Mouse (Mus musculus) embryonic facial prominence, embryonic 11.5 days (tissue): Measurements from ENCODE around the gene Sytl3. TPM values are rescaled to one million over a fixed set of nuclear protein-coding genes. Genes with fewer than 3 reads are reported as not detected.

Experiments
- ATAC-seq: fragments of 200-750 bp; cut with Nextera tagmentation; replicated peaks from 2 replicates; pipeline ENCODE4 v1.8.0; 2017; ENCODE audit warnings: low read depth; ENCODE audit not compliant: insufficient number of reproducible peaks, low FRiP score, low TSS enrichment
- DNase-seq: peaks from one replicate; pipeline ENCODE4 v3.0.0-alpha.2; 2015; ENCODE audit warnings: low spot score
- H3K27ac ChIP-seq: fragments of 300-500 bp; sonication (generic); replicated peaks from 2 replicates; pipeline ENCODE4 v1.5.1; 2014; ENCODE audit warnings: mild to moderate bottlenecking, low read depth, low read length, control low read depth
- H3K27me3 ChIP-seq: fragments of 300-500 bp; sonication (generic); 2 replicates; pipeline ENCODE4 v1.6.1; 2014; ENCODE audit warnings: mild to moderate bottlenecking, low read length, moderate library complexity, mixed read lengths; ENCODE audit not compliant: control insufficient read depth, insufficient read depth
- H3K36me3 ChIP-seq: fragments of 300-500 bp; sonication (generic); replicated peaks from 2 replicates; pipeline ENCODE4 v1.6.1; 2014; ENCODE audit warnings: low read depth, mild to moderate bottlenecking, low read length, moderate library complexity, mixed read lengths; ENCODE audit not compliant: control insufficient read depth, insufficient read depth
- H3K4me1 ChIP-seq: fragments of 300-500 bp; sonication (generic); 2 replicates; pipeline ENCODE4 v1.6.1; 2014; ENCODE audit warnings: low read length, mixed read lengths; ENCODE audit not compliant: control insufficient read depth, insufficient read depth
- H3K4me2 ChIP-seq: fragments of 300-500 bp; sonication (generic); 2 replicates; pipeline ENCODE4 v1.6.1; 2014; ENCODE audit warnings: low read depth, mild to moderate bottlenecking, control low read depth, low read length, moderate library complexity
- H3K4me3 ChIP-seq: fragments of 300-500 bp; sonication (generic); 2 replicates; pipeline ENCODE4 v1.5.1; 2014; ENCODE audit warnings: low read depth, low read length, control low read depth
- H3K9ac ChIP-seq: fragments of 300-500 bp; sonication (generic); replicated peaks from 2 replicates; pipeline ENCODE4 v1.6.1; 2014; ENCODE audit warnings: mild to moderate bottlenecking, control low read depth, low read length
- H3K9me3 ChIP-seq: fragments of 300-500 bp; sonication (generic); replicated peaks from 2 replicates; pipeline ENCODE4 v1.6.1; 2016; ENCODE audit warnings: mild to moderate bottlenecking, low read length, inconsistent platforms, mixed read lengths; ENCODE audit not compliant: control insufficient read depth
- WGBS: fragments of 180-500 bp; shearing (Covaris S2); extraction: QIAGEN DNeasy Blood & Tissue Kit; methylation state at CpG from one replicate; pipeline ENCODE4 v1.1.7; 2014; 5-methylcytosine and 5-hydroxymethylcytosine counted together
- polyA plus RNA-seq: library from polyadenylated mRNA; unstranded; fragments of >200 nt; fragmentation: Nextera tagmentation; extraction: Ambion mirVana; gene quantifications from 2 replicates; pipeline ENCODE4 v1.2.1, GENCODE M21; 2014

The Sytl3 gene
- polyA plus RNA-seq, 1 experiment from 2014 or later = not detected

DNA sequence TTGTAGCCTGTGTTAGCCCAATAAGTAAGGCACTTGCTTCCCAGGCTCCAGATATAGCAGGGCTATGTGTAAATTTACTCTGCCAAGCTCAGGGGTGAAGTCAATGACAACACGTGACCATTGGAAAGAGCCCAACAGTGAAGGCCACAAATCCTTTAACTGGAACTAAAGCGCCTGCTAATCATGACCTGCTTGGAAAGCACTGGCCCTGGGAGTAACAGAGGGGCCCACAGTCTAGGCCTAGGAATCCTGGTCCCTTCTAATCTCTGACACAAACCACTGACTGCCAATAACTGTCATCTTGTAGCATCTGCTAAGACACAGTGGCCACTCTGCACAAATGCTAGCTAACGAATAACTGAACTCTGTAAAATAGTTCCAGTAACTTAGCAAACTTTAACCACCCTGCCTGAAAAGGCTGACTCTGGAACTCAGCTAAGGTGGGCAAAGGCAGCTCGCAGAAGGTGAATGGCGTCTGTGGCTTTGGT lies 109.5 kb downstream of the Sytl3 start:
- Histone ChIP-seq H3K4me2 (no peak overlapping the region), H3K4me3 (no peak overlapping the region), H3K36me3 (no peaks in the 10 kb centered on the region), H3K27ac (no peak overlapping the region), H3K4me1 (no peaks in the 10 kb centered on the region; the same call in 1 of the 2 replicates), H3K27me3 (no peaks in the 10 kb centered on the region), H3K9me3 (no peaks in the 10 kb centered on the region), H3K9ac (no peak overlapping the region)
- ATAC-seq (no peak), DNase-seq (no peak)
- 84% methylated on average over 5 of the region's 5 CpGs for WGBS

DNA sequence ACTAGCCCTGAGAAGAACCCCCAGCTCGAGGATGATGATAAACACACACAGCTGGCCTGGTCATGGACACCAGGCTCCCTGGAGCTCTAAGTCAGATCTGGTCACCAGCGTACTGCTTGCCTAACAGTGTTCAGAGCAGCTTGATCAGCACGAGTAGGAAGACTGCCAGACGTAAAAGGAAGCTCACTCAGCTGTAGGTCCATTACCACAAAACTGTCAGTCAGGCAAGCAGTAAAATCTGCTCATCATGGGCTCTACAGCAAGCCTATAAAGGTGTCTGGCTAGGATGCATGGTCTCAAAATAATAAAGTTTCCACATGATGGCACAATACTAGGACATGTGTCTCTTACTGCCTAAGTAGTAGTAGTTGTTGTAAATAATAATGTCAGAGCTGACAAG lies 110.7 kb downstream of the Sytl3 start:
- H3K4me3 ChIP-seq = no peak overlapping the region
- 63% methylated on average over 4 of the region's 4 CpGs for WGBS

DNA sequence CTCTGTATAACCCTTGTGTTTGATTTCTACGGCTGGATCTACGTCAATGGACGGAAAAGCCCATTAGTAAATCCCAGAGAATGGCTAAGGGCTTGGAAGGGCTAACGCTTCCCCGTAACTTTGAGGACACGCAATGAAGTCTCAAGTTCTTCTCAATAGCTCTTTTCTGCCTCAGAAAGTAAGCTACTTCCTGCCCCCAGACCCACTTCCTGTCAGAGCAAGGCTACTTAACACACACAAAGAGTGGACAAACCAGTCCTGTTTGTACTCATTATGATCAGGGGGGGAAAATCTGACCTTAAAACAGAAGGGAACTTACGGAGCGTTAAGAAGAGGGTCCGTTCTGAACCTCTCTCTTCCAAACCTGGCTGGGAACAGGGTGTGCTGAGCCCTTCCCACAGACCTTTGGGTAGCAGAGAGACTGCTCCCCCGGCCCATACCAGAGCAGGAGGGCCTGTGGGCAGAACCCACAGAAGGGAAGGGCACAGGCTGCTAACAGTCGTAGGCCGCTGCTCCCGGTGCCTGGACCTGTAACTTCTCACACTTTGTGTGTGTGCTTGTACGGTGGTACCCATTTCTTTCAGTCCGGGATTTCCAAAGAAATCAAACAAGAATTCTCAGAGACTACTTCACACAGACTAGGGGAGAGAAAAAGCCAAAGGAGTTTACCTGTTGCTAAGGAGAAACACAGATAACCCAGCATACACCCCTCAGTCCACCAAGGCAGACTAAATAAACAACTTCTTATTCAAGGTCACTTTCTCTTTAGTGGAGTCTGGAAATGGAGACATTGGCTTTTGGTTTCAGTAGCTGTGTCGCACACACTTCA lies 113.0 kb downstream of the Sytl3 start:
- H3K27me3 ChIP-seq = no peaks in the 10 kb centered on the region
- H3K36me3 ChIP-seq = no peaks in the 10 kb centered on the region
- no peaks in the 10 kb centered on the region for H3K9me3 ChIP-seq
- H3K27ac ChIP-seq = 0 out of 2 replicates have a peak overlapping the region, but pooled peaks have one; percentile 8
- H3K4me3 ChIP-seq = no peak overlapping the region
- WGBS = 71% methylated on average over 16 of the region's 16 CpGs
- no peak overlapping the region for H3K4me2 ChIP-seq
- no peaks in the 10 kb centered on the region; the same call in 1 of the 2 replicates for H3K4me1 ChIP-seq
- no peak overlapping the region for H3K9ac ChIP-seq
- ATAC-seq (no peak), DNase-seq (no peak)

More for the DNA sequence above, 110.7 kb downstream of the Sytl3 start:
- Histone ChIP-seq H3K4me2 (no peak overlapping the region), H3K36me3 (no peaks in the 10 kb centered on the region), H3K9me3 (no peaks in the 10 kb centered on the region), H3K27ac (no peak overlapping the region), H3K27me3 (no peaks in the 10 kb centered on the region), H3K4me1 (no peaks in the 10 kb centered on the region; the same call in 1 of the 2 replicates), H3K9ac (no peak overlapping the region)
- DNase-seq (no peak), ATAC-seq (no peak)

DNA sequence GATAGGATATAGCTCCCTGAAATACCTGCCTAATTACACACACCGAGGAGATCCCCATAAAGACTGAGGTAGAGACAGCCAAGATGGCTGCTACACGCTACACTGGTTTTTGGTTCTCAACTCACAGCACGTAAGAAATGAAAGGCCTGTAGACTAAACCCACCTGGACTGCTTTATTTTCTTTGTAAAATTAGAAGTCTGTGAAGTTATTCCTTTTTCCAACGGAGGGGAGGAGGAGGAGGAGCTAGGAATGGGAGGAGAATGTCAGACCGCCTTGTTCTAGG lies 113.5 kb downstream of the Sytl3 start:
- no peaks in the 10 kb centered on the region; the same call in 1 of the 2 replicates for H3K4me1 ChIP-seq
- H3K36me3 ChIP-seq = no peaks in the 10 kb centered on the region
- DNase-seq = no peak
- WGBS = 67% methylated on average over 5 of the region's 5 CpGs
- H3K9ac ChIP-seq = no peak overlapping the region
- H3K27me3 ChIP-seq = no peaks in the 10 kb centered on the region
- no peak overlapping the region for H3K27ac ChIP-seq
- H3K4me3 ChIP-seq = no peak overlapping the region
- H3K9me3 ChIP-seq = no peaks in the 10 kb centered on the region
- ATAC-seq = no peak
- H3K4me2 ChIP-seq = no peak overlapping the region

DNA sequence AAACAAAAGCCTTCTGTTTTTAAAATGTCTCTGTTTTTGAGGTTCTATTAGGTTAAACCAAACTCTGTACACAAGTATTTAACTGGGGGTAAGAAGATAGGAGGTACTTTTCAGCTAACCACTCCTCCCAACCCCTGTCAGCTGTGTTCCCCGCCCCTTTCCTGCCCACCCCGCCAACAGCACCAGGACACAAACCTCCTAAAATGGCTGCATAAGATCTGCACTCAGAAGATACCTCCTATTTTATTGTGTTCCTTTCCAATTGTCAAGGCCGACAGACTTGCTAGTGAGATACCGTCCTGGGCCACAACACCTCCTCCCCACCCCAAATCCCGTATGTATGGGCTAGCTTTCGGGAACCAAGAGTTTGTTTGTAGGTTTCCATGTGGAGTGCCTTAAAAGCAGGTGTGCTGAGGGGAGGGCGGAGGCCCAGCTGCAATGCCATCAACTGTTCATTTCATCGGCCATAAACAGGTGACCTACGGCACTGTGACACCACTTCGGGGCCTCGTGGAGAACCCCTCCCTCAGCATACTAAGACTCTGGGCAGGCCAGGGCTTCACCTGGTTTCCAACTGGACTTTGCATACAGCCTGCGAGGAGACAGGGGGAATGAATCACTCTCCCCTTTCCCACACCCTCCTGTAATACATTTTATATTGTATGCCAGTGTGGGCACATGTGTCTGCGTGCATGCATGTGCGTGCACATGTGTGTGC lies 114.5 kb downstream of the Sytl3 start:
- Histone ChIP-seq H3K9me3 (no peaks in the 10 kb centered on the region), H3K4me3 (no peak overlapping the region), H3K4me1 (no peaks in the 10 kb centered on the region; the same call in 1 of the 2 replicates), H3K27me3 (no peaks in the 10 kb centered on the region), H3K4me2 (no peak overlapping the region), H3K36me3 (no peaks in the 10 kb centered on the region), H3K27ac (no peak overlapping the region), H3K9ac (no peak overlapping the region)
- DNase-seq (no peak), ATAC-seq (no peak)
- 87% methylated on average over 14 of the region's 14 CpGs for WGBS

DNA sequence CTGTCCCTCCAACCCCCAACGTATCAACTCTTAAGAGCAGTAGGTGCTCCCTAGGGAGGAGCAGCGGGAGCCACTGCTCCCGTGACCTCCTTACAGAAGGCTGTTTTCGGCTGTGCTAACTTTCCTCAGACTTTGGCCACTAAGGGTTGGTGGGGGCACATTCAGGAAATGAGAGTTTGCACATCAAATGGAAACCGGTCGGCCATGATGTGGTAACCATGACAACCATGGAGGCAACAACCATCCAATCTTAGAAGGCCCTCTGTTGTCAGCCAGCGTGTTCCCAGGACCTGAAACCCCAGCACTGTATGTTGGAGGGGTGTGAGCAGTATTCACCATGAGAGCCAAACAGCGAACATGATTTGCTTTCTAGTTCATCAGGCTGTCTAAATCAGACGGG lies 116.3 kb downstream of the Sytl3 start:
- Histone ChIP-seq H3K4me2 (no peak overlapping the region), H3K9me3 (no peaks in the 10 kb centered on the region), H3K4me1 (no peaks in the 10 kb centered on the region; the same call in 1 of the 2 replicates), H3K27ac (no peak overlapping the region), H3K9ac (no peak overlapping the region), H3K4me3 (no peak overlapping the region), H3K27me3 (no peaks in the 10 kb centered on the region), H3K36me3 (no peaks in the 10 kb centered on the region)
- DNase-seq (no peak), ATAC-seq (no peak)
- WGBS = 83% methylated on average over 9 of the region's 9 CpGs

DNA sequence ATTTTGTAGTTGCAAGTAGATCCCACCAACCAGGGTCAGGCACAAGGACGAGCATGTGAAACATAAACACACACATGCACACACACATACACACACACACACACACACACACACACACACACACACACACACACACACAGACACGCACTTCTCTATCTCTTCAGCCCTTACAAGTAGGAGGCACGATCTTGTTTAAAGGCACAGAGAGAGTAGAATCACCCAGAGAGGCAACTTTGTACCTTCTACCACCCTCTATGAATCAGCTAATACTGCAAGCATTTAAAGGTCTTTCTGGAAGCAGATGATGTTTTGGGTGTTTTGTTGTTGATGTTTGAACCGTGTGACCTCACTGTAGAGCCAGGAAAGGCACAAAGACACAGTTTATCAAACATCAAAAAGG lies 116.8 kb downstream of the Sytl3 start:
- no peak overlapping the region for H3K9ac ChIP-seq
- no peaks in the 10 kb centered on the region for H3K36me3 ChIP-seq
- H3K9me3 ChIP-seq = no peaks in the 10 kb centered on the region
- WGBS = 78% methylated on average over 4 of the region's 4 CpGs
- H3K27me3 ChIP-seq = peaks cover 2% of the 10 kb centered on the region
- DNase-seq = no peak
- no peak overlapping the region for H3K4me3 ChIP-seq
- ATAC-seq = no peak
- no peak overlapping the region for H3K27ac ChIP-seq
- H3K4me2 ChIP-seq = no peak overlapping the region
- no peaks in the 10 kb centered on the region; the same call in 1 of the 2 replicates for H3K4me1 ChIP-seq

DNA sequence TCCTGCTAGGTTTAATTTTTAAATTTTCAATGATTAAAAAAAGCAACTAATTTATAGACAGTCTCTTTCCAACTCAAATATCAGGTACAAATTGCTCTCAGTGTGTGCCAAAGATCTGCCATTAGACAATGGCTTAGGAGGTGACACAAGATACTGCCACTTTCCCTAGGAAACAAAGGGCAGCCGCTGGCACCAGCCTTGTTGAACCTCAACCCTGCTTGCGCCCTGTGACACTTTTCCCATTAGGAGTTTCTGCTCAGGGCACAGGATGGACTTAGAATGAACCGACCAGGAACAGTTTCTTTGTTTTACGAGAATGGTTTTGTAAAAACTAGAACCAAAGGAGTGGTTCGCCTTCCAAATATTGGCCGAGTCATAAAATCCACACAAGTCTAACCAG lies 117.2 kb downstream of the Sytl3 start:
- ATAC-seq = no peak
- WGBS = 53% methylated on average over 6 of the region's 6 CpGs
- no peak overlapping the region for H3K9ac ChIP-seq
- no peak overlapping the region for H3K4me3 ChIP-seq
- no peak for DNase-seq
- no peaks in the 10 kb centered on the region for H3K9me3 ChIP-seq
- no peak overlapping the region for H3K4me2 ChIP-seq
- H3K4me1 ChIP-seq = no peaks in the 10 kb centered on the region; the same call in 1 of the 2 replicates
- no peak overlapping the region for H3K27ac ChIP-seq
- H3K36me3 ChIP-seq = no peaks in the 10 kb centered on the region
- peaks cover 3% of the 10 kb centered on the region for H3K27me3 ChIP-seq
